Mouse (Mus musculus) brain, adult 2 months (tissue): ENCODE results near the gene Ntrk3.

Experiments used
- DNase-seq: peaks from one replicate; pipeline ENCODE4 v3.0.0; 2011; ENCODE audit warnings: low read depth, low spot score

The Ntrk3 gene

DNA sequence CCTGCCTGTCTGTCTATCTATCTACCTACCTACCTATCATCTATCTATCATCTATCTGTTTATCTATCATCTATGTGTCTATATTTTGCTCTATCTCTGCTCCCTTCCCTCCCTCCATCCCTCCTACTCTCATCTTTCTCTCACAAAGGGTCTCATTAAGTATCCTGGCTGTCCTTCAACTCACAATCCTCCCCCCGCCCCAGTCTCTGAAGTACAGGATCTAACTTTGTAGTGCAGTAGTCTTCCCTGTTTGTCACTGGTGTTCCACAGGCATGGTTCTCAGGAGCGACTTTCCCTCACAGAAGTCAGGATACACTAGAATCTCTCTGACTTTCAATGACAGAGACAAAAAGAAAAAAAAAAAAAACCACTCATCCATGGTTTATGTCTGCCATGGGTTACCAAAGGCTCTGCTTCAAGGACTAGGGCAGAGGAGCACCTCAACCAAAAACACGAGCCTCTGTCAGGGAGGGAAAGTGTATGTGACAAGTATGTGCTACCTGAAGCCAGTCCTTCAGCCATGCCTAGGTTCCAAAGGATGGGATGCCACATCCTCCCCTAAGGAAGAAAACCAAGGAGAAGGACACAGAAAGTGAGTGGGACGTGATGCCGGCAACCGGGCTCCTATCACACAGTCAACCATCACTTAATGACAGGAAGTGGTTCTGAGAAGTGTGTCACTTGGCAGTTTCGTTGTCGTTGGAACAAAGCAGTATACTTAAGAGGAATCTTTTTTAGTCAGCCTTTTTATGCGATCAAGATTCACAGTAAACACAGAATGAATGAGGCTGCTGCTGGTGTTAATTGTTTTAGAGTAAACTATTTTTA, 16.6 kb downstream of the Ntrk3 start:
- peak; percentile 5 for DNase-seq

DNA sequence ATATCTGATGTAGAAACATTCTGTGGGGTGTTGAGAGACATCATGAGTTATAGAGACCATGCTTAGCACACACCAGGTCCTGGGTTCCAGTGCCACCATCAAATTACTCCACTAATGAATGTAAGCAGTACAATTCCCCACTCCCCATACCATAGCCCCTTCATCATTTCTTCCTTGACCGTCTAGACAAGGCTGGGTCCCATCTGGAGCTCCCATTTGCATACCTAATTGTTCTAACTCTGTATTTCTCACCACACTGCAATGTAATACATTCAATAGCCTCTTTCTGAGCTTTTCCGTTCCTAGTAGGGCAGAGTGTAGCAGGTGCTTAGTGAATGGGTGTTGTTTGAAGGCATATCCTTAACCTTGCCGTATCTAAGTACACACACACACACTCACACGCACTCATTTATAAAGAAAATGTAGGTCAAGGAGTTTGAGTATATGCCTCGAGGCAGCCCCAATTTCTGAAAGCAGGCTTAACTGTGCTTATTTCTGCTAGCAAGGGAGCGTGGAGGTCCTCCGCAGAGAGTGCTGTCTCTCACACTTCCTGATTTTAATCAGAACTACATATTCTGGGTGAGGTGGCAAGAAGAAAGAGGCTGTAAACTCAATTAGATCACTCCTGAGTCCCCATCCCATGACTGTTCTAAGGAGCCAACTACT, 17.9 kb downstream of the Ntrk3 start:
- no peak for DNase-seq

DNA sequence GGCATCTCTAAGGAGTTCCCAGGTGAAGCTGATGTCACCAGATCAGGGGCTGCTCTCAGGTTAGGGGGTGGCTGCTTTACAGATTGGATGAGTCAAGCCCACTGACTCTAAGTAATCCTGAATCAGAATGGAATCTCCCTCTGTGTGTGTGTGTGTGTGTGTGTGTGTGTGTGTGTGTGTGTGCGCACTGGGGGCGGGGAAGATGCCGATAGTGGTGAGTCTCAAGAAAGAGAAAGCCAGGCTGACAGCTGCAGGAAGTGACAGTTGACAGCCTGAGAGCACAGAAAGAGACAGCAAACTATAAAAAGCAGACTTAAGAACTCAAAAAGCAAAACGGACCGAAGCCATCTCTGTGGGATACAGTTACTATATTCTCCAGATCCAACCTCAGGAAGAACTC, 18.7 kb downstream of the Ntrk3 start:
- peak; percentile 66 for DNase-seq

DNA sequence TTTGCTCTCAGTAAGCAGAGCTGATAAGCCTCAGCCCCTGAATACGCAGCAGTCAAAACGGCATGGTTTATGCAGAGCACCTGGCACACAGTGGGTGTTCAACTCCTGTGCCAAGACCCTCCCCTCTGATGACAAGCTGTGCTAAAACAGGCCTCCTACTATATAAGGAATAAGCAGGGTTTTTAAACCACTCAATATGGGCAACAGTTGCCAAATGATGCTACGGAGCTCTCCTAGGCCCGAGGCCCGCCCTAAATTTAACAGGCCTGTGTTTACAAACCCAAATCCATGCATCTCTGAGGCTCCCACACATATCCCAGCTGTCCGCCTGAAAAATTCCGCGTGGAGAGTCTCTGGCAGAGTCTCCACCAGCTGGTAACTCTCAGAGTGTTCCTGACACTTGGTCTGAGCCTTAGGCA, 19.6 kb downstream of the Ntrk3 start:
- peak; percentile 91 for DNase-seq

DNA sequence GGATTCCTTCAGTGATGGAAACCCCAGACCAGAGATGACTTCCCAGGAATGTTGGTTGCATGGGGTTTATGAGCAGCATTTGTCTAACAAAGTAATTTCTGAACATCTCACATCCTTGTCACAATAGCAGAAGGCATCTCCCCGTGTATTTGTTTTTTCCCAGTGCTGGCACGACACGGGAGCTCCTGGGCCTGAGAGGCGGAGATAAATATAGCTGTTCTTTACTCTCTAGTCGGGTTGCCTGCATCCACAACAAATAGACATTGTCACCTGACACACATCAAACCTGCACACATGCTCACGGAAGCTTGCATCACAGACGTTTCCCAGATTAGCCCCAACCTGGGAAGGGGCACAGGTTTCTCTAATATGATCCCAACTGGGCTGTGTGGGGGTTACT, 30.1 kb downstream of the Ntrk3 start:
- DNase-seq: peak; percentile 51

DNA sequence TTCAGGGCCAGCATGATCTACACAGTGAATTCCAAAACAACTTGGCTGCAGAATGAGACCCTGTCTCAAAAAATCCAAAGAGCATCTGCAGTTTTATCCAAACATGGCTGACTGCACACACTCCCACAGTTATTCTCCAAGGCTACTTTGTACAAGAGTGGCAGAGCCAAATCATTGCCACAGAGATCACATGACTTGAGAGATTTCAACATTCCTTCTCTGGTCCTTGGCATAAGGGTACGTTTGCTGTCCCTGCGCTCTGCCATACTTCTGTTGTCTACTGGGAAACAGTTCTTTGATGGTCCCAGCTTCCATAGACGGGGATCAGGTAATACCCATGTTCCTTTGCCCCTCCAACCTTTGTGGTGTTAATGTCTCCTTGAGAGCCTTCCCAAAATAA, 30.7 kb downstream of the Ntrk3 start:
- no peak for DNase-seq

DNA sequence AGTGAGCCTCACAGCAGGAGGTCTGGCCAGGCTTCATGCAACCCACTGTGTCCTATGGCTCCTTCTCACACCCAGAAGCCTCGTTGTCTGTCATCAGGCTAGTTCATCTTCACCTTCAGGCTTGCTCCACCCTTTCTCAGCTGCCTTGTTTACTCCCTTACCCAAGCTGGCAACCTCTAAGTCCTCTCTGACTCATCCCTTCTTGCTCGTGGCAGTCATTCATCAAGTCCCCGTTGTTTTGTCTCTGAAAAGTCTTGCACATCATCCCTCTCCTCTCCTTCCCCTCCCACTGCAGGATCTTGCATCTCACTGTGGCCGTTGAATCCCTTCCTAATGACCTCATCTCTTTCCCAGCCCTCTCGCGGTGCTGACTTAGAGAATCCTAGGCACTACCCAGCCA, 35.1 kb downstream of the Ntrk3 start:
- DNase-seq: peak; percentile 18

DNA sequence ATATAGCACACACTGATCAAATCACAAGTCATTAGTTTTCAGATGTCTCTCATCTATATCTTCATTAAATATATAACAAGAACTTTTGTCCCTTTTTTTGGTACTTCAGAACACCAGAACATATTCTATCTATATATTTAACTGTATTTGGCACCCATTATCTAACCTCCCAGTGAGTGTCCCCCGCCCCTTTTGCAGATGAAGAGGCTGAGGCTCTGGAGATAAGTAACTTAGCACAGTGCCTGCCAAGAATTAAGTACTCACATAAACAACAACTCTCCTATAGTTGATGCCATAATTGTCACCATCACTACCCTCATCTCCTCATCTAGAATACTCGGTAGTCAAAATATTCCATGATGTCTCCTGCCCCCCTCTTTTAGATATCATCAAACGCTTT, 42.6 kb downstream of the Ntrk3 start:
- DNase-seq: no peak

DNA sequence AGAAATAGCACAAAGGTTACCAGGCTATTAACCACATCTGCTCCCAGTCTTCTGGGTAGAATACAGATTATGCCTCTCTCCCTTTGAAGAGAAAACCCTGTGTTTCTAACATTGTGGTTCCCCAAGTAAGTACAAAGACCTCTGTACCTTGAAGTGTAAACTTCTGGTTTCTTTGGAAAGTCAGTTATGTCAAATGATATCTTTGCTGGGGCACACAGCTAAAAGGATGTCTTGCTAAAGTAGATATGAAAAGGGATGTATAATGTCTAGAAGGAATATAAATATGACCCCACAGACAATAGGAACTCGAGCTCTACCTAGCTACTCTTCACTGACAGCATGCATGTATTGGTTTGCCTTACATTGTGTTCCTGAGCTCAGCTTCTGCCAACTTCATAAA, 44.7 kb downstream of the Ntrk3 start:
- DNase-seq: no peak

DNA sequence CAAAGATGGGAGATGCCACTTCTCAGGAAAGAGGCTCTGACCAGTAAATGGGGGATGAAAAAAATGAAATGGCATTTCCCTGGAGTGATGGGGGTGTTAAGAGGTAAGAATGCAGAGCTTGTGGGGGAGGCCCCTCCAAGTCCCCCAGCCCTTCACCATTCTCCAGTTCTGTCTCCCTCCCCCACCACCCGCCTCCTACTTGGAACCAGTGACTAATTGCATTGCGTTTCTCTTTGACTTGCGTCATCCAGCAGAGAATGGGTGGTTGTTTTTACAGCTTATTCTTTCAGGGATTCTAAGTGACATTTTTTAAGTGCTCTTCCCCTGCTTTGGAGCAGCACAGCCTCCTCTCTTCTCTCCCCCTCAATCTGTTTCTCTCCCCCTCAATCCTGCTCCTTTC, 46.9 kb downstream of the Ntrk3 start:
- DNase-seq: peak; percentile 89

DNA sequence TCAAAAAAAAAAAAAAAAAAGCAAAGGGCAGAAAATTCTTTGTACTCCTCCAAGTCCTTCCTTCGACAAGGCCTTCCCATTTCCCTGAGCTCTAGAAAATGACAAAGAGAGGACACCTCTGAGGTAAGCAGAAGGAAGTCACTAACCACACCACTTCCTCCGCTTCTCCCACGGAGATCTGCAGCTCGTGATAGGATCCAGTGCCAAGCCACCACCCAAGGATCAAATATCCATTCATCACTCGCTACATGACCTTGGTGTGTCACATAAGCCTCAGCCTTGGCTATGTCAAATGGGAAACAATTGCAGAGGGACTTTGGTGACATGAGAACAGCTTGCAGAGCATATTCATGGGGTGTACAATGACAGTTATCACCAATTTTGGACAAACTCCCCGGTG, 52.9 kb downstream of the Ntrk3 start:
- DNase-seq: no peak

DNA sequence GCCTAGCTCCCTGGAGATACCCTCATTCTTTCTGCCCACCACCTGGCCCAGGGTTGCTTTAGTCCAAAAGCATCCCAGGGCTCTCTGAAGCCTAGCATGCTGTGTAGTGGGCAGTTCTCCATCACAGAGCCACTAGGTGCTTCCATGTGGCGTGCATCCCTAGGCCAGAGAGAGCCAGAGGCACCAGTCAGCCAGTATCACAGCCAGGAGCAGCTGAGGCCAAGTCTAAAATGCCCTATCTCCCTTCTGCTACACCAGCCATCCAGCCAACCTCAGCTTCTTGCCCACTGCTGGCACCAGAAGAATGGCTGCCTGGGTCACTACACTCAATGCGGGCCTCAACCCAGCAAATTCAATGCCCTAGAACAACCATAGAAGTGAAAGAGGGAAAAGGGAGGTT, 56.9 kb downstream of the Ntrk3 start:
- peak; percentile 24 for DNase-seq

DNA sequence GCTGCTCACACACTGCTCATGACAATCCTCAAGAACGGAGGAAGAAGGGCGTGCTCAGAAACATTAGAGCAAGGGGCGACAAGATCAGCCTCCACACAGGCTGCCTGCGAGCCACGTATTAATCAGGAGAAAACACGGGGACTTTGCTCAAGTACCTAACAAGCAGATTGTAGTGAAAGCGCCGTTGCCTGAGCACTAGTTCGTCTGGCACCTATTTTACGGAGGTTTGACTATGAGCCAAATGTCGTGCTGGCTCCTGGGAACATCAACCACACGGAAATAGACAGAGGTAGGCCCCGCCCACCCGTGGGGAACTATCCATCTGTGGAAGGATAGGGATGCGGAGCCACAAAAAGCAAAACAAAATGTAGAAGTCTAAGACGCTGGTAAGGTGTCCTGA, 68.4 kb downstream of the Ntrk3 start:
- peak; percentile 79 for DNase-seq

DNA sequence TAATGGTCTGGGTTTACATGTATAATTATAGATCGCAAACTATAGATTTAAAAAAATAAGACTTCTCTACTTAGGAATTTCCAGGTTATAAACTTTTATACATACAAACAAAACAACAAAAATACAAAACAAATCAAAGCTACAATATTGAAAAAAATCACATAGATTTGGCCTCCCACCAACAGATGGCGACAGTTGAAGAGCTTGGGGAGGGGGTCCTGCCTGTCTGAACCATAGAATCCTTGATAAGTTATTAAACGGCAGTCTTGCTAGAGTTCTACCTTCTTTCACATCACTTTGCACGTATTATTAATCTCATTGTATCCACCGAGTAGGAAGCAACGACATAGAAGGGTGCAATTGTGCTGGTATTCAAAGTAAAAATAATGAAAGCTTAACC, 68.9 kb downstream of the Ntrk3 start:
- no peak for DNase-seq

DNA sequence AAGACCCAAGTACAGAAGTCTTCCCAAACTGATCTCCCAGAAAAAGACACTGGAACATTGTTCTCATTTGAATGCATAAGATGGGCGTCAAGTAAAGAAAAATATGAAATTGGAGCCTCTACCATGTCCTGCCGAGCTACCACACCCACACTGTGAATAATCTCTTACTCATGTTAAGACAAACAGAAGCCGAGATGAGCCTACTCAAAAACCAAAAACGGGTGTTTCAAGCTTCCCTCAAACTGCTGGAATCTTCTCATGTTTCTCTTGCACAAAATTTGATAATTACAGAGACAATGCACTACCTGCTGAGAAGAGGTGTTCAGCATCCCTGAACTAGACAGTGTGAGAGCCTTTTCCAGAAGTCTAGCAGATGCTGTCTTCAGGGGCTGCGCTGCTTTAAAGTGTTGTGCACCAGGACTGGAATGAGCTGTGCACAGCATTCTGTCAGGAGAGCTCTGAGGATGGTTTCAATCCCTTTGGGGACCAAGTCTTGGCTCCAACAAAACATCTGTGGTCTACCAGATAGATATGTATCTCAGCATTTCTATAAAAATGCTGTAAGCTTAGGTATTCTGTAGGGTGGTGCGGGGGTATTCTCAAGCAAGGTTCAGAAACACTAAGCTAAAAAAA, 69.7 kb downstream of the Ntrk3 start:
- DNase-seq: peak; percentile 76

DNA sequence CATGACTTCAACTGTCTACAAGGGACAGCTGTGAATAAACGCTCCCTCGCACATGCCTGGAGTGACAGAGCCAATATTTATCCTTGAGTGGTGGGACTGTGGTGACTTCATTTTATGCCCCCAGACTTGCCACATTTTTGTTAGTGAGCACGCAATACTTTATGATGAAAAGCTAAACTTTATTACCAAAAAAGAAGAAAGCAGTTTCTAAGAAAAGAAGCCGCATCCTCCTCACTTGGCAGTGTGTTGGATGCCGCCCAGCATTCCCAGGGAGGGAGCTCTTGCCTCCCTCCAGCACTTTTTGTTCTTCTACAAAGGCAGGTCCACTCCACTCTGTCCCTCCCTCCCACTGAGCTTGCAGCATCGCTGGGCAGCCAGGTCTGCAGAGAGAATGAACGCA, 77.0 kb downstream of the Ntrk3 start:
- DNase-seq: peak; percentile 80

DNA sequence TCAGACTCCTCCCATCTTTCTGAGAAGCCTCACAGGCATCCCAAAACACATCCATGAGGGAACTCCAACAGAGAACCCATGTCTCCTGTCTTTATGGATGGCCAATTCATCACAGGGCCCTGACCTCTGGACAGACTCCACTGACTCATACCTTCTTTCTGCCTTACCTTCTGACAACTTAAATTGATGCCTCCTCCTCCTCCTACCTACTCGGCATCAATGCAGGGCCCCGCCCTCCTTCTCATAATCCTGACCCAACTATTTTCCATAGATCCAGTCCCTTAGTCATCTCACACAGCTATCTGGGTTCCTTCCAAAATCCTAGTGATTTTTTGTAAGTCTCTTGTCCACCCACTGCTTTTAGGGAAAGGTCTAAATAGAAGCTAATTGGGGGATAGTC, 78.0 kb downstream of the Ntrk3 start:
- no peak for DNase-seq

DNA sequence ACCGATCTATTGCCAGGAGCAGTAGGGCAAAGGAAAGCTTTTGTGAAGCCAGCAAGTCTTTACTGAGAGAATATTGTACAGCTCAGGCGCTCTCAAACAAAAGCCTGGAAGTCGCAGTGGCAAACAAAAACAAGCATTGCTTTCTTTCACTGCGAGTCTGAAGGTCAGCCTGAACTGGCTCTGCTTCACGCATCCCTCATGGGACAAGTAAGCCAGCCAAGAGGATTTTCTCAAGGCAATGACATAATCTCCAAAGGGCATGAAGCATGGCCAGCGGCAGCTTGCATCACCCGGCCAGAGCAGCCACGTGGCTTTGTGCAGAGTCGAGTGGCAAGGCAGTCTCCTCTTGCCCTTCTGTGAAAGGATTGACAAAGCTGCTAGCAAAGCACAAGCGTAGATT, 79.8 kb downstream of the Ntrk3 start:
- DNase-seq: peak; percentile 45

DNA sequence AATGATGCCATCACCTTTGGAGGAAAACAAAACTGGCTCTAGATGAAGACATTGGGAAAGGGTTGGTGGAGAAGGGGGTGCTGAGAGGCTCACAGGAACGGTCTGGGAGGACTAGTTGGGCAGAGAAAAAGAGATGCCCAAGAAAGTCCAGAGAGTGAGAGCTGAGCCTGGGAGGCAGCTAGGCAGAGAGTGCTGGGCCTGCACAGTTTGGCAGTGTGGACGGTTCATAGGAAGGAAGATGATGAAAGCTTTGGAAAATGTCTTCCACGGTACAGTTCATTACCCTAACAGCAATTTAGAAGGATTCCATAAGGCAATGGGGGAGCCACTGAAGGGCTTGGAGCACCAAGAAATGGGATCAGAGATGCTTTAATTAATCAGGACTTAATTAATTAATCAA, 81.6 kb downstream of the Ntrk3 start:
- no peak for DNase-seq

DNA sequence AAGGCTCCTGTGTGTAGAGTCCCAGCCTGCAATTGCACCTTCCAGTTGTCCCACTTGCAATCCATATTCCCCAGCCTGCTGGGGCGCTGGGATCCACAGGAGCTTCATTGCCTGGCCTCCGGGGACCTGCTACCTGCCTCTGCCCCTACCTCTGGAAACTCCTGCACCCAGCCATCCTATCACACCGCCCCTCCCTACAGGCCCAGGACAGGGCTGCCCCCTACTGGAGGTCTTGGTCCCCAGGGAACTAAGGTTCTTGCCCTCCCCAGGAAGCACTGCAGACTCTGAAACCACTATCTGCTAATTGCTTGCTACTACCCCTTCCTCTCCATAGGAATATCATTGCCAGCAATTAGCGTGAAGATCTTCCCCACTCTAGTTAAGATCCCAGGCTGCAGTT, 84.1 kb downstream of the Ntrk3 start:
- DNase-seq: no peak

DNA sequence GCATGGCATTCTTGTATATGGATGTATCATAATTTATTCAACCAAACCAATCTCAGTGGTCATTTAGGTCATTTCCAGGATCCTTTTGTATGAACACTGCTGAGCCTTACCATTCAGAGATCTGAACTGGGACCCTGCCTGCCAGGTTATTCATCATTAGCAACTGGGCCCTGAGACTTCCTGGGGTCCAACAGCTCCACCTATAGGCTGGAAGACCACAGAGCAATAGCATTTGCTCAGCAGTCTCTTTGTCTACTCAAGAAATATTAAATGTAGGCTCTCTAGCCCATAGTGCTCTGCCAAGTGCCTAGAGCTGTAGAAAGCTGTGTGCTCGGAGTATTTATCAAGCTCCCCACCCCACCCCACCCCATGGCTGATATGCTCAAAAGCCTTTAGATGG, 85.5 kb downstream of the Ntrk3 start:
- no peak for DNase-seq

DNA sequence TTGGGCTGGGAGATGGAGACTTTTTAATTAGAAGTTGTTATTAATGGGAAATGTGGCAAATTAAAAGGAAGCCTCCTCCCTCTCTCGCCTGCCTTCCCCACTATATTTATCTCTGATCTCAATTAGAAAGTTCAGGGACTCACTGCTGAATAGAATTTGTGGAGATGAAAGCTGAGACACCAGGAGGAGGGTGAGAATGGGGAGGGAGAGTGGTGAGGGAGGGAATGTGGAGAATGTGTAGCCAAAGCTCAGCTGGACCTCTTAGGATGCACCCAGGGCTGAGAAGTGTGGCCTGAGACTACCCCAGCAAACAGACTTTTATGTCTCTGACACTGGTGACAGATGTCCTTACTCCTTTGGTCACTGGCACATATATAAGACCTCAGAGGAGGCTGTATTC, 86.3 kb downstream of the Ntrk3 start:
- DNase-seq: no peak

DNA sequence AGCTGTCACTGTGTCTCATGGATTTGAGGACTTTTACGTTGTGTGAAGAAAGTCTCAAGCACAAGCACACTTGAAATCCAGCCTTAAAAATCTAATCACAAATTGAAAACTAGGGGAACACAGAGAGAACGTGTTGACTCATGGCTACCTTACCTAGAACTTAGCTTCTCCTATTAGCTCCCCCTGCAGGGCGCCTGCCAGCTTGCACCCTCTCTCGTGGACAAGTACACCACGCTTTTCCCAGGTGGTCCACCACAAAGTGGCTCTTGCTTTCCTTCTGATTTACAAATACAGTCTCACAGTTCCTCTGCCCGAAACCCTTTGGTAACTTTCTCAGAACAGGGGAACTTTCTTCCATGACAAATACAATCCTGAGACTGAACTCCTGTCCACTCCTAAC, 94.1 kb downstream of the Ntrk3 start:
- DNase-seq: peak; percentile 21
